Mouse (Mus musculus) stomach, adult 2 months (tissue): ENCODE results near the gene Uap1. TPM values are rescaled to one million over a fixed set of nuclear protein-coding genes. Genes with fewer than 3 reads are reported as not detected.

Source experiments
- polyA plus RNA-seq: library from polyadenylated mRNA; depleted of rRNA; stranded (reverse); fragments of >200 nt; gene quantifications from 2 replicates; pipeline ENCODE4 v1.2.3, GENCODE M21; 2012; rRNA removed

The Uap1 gene
- 5.6 and 7.3 TPM in 2 replicates for polyA plus RNA-seq

DNA sequence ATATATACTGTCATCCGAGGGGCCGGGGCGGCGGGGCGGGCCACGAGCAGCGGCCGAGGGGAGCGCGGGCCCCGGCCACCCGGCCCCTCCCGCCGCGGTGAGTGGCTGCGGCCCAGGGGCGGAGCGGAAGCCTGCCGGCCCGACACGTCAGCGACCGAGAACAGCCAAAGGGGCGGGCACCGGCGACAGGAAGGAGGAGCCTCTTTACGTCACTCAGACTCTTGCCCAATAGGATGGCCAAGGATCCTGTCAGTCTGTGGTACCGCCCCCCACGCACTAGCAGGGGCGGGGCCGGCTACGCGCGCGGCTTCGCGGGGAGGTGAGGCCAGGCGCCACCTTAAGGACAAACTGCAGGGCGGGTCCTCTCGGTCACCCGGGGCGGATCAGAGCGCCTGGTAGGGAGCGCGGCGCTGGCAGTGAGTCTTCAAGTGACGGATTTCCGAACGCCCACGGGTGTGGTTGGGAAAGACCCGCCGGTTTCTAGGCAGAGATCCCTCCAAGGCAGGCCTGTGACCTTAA lies at the start of gene Uap1:
Gene Uap1 (minus strand): TSS at position 144 of the 519 bp plus-strand sequence.

DNA sequence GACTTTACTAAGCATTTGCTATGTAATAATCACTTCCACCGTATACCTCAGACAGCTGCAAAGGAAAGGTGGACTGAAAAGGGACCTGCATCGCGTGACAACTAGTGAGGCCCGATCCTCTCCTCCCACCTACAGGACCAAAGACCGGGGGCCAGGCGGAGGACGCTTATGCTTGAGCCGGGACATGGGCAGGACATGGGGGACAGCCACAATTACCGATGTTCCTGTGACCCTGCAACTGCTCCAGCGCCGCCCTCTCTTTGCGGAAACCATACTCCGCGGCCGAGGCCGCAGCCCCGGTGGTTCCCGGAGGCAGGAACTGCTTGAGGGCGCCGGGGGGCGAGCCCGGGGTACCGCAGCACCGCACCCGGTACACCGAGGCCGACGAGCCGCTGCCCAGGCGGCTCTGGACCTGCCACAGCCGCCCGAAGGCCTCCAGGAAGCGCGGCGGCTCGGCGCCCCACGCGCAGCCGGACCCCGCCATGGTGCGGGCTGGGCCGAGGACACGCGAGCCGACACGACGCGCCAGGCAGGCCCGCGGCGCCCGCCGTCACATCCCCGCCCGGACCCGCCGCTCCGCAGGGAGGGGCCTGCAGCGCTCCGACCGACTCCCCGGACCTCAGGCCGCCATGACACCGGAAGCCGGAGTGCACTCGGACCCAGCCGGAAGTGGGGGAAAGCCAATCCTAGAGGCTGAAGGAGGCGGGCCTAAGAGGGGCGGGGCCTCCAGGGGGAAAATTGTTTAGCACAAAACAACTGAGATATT lies 40.2 kb upstream of the Uap1 start, which contains the start of gene Uhmk1:
Gene Uhmk1 (minus strand): TSS at position 641 of the 766 bp plus-strand sequence.

GRCm38 (mm10) chr1:170110516-170111332 lies 64.0 kb downstream of the Uap1 start, which contains the start of gene Ddr2:
Ddr2 (minus strand) TSS chr1:170110762.

Other genes starting within 250 kb of the Uap1 start
- not detected in 2 replicates for gene Ccdc190, start 246.3 kb downstream of the Uap1 start, polyA plus RNA-seq
- gene Hsd17b7, start 205.7 kb downstream of the Uap1 start, polyA plus RNA-seq: 0.96 and 1.7 TPM in 2 replicates
- 1.8 and 3.1 TPM in 2 replicates for gene Ddr2, start 64.2 kb downstream of the Uap1 start, polyA plus RNA-seq
- gene Uhmk1, start 40.4 kb upstream of the Uap1 start, polyA plus RNA-seq: 1.9 and 2.8 TPM in 2 replicates
- not detected in 2 replicates for gene Sh2d1b2, start 57.8 kb upstream of the Uap1 start, polyA plus RNA-seq
- gene Sh2d1b1, start 102.4 kb upstream of the Uap1 start, polyA plus RNA-seq: 0.02 and 0.09 TPM in 2 replicates
- 4.2 and 4.7 TPM in 2 replicates for gene Gm7694, start 131.4 kb upstream of the Uap1 start, polyA plus RNA-seq
- not detected in 2 replicates for gene Spata46, start 133.8 kb upstream of the Uap1 start, polyA plus RNA-seq